8 mouse cellular contexts compared by ENCODE assay signal in genomic region chr6:122810615-122811279, GRCm38 (mm10). TPM values are rescaled to one million over a fixed set of nuclear protein-coding genes. Genes with fewer than 3 reads are reported as not detected.
DNase-seq lines count a peak whose midpoint lies in the region; ATAC-seq and TF ChIP-seq lines count a peak whose summit lies in the region.

No protein-coding gene starts in this region.

- H3K27me3 ChIP-seq in embryonic facial prominence, embryonic 15.5 days = no peaks in the 10 kb centered on the region
- no peaks in the 10 kb centered on the region for H3K27me3 ChIP-seq in kidney, embryonic 14.5 days (ENCODE audit: control insufficient read depth, insufficient read depth, low read length)
- H3K27me3 ChIP-seq in limb, embryonic 15.5 days = no peaks in the 10 kb centered on the region

- H3K4me1 ChIP-seq in bone marrow, adult 2 months (ENCODE audit: control insufficient read depth, insufficient read depth, low read length) = peaks cover 2% of the 10 kb centered on the region; the same call in 1 of the 2 replicates
- peaks cover 5% of the 10 kb centered on the region; the same call in 1 of the 2 replicates for H3K4me1 ChIP-seq in embryonic facial prominence, embryonic 15.5 days
- H3K4me1 ChIP-seq in kidney, embryonic 14.5 days (ENCODE audit: control insufficient read depth, insufficient read depth, low read length) = peaks cover 5% of the 10 kb centered on the region; the same call in 1 of the 2 replicates
- peaks cover 11% of the 10 kb centered on the region for H3K4me1 ChIP-seq in limb, embryonic 15.5 days

- peak overlapping the region; percentile 85 for H3K4me3 ChIP-seq in bone marrow, adult 2 months (replicated peaks; ENCODE audit: control insufficient read depth, low read depth, low read length)
- H3K4me3 ChIP-seq in embryonic facial prominence, embryonic 15.5 days (replicated peaks) = peak overlapping the region; percentile 77
- H3K4me3 ChIP-seq in kidney, embryonic 14.5 days (ENCODE audit: low read length) = peak overlapping the region; percentile 54
- H3K4me3 ChIP-seq in limb, embryonic 15.5 days = peak overlapping the region; percentile 66

- H3K9ac ChIP-seq in embryonic facial prominence, embryonic 15.5 days = peak overlapping the region; percentile 65
- peak overlapping the region; percentile 82 for H3K9ac ChIP-seq in kidney, embryonic 14.5 days (ENCODE audit: low read depth, low read length)
- H3K9ac ChIP-seq in limb, embryonic 15.5 days = peak overlapping the region; percentile 70

- H3K4me2 ChIP-seq in embryonic facial prominence, embryonic 15.5 days (replicated peaks) = peak overlapping the region; percentile 68
- peak overlapping the region; percentile 48 for H3K4me2 ChIP-seq in kidney, embryonic 14.5 days (replicated peaks; ENCODE audit: low read depth, low read length)
- peak overlapping the region; percentile 66 for H3K4me2 ChIP-seq in limb, embryonic 15.5 days

- no peak; the same call in 1 of the 2 replicates for TF ChIP-seq POLR2A in bone marrow, adult 2 months (IDR thresholded peaks at IDR 0.05; ENCODE audit: borderline replicate concordance, control insufficient read depth, low read depth, low read length)

- peak overlapping the region; percentile 100 for H3K27ac ChIP-seq in bone marrow, adult 2 months (ENCODE audit: control insufficient read depth, insufficient read depth, low read depth, low read length, poor library complexity)
- H3K27ac ChIP-seq in embryonic facial prominence, embryonic 15.5 days (replicated peaks) = peak overlapping the region; percentile 100
- H3K27ac ChIP-seq in kidney, embryonic 14.5 days (ENCODE audit: low read depth, low read length) = peak overlapping the region; percentile 99
- peak overlapping the region; percentile 100 for H3K27ac ChIP-seq in limb, embryonic 15.5 days

- TF ChIP-seq CTCF in bone marrow, adult 2 months (IDR thresholded peaks at IDR 0.05; ENCODE audit: control insufficient read depth, insufficient read depth, low read length) = no peak

- WGBS in bone marrow, adult 2 months = under 1% methylated on average over 30 of the region's 30 CpGs
- WGBS in embryonic facial prominence, embryonic 15.5 days = under 1% methylated on average over 30 of the region's 30 CpGs
- WGBS in kidney, embryonic 14.5 days = under 1% methylated on average over 30 of the region's 30 CpGs
- WGBS in limb, embryonic 15.5 days = under 1% methylated on average over 30 of the region's 30 CpGs

- DNase-seq in 416B (ENCODE audit: low read depth) = peak; percentile 100
- DNase-seq in heart, adult 9 months (ENCODE audit: low spot score in 2 of 2) = peak; percentile 99 to 100
- DNase-seq in monocyte, adult 2 months (ENCODE audit: low read depth in 1 of 2, low spot score in 2 of 2) = peak; percentile 91 to 95
- DNase-seq in spleen, postnatal 36 days (ENCODE audit: low spot score in 2 of 2) = peak; percentile 98

- peak; percentile 99 for ATAC-seq in embryonic facial prominence, embryonic 15.5 days (ENCODE audit: insufficient number of reproducible peaks, low FRiP score, low TSS enrichment, low read depth)
- peak; percentile 99 for ATAC-seq in kidney, embryonic 14.5 days (ENCODE audit: low FRiP score, low TSS enrichment)
- peak; percentile 100 for ATAC-seq in limb, embryonic 15.5 days (ENCODE audit: insufficient number of reproducible peaks, low FRiP score, low TSS enrichment, low read depth)

- no peaks in the 10 kb centered on the region for H3K9me3 ChIP-seq in embryonic facial prominence, embryonic 15.5 days (replicated peaks)
- no peaks in the 10 kb centered on the region for H3K9me3 ChIP-seq in kidney, embryonic 14.5 days (ENCODE audit: control insufficient read depth, low read length)
- H3K9me3 ChIP-seq in limb, embryonic 15.5 days = no peaks in the 10 kb centered on the region

- no peaks in the 10 kb centered on the region for H3K36me3 ChIP-seq in embryonic facial prominence, embryonic 15.5 days
- H3K36me3 ChIP-seq in kidney, embryonic 14.5 days (ENCODE audit: control insufficient read depth, insufficient read depth, low read length) = no peaks in the 10 kb centered on the region
- no peaks in the 10 kb centered on the region for H3K36me3 ChIP-seq in limb, embryonic 15.5 days

RNA-seq across cellular contexts. Expression of gene Foxj2, which starts 9.0 kb away (rescaled TPM):
- 9.6 and 18.0 TPM in 2 replicates for polyA plus RNA-seq in bone marrow, adult 2 months (2011; ENCODE audit: insufficient read depth, insufficient read length, low replicate concordance, missing spikeins)
- 7.4 and 8.3 TPM in 2 replicates for polyA plus RNA-seq in embryonic facial prominence, embryonic 15.5 days (2015; fragmentation: Nextera tagmentation; extraction: Ambion mirVana)
- 4.1 and 7.8 TPM in 2 replicates for polyA plus RNA-seq in kidney, embryonic 14.5 days (2014; fragmentation: Nextera tagmentation; extraction: Ambion mirVana)
- polyA plus RNA-seq in limb, embryonic 15.5 days (2015; fragmentation: Nextera tagmentation; extraction: Ambion mirVana) = 6.7 and 7.1 TPM in 2 replicates

RNA-seq across cellular contexts. Expression of gene Slc2a3, which starts 9.3 kb away (rescaled TPM):
- polyA plus RNA-seq in bone marrow, adult 2 months (2011; ENCODE audit: insufficient read depth, insufficient read length, low replicate concordance, missing spikeins) = 45.2 and 88.2 TPM in 2 replicates
- polyA plus RNA-seq in embryonic facial prominence, embryonic 15.5 days (2015; fragmentation: Nextera tagmentation; extraction: Ambion mirVana) = 30.2 and 40.2 TPM in 2 replicates
- 2.9 and 5.8 TPM in 2 replicates for polyA plus RNA-seq in kidney, embryonic 14.5 days (2014; fragmentation: Nextera tagmentation; extraction: Ambion mirVana)
- polyA plus RNA-seq in limb, embryonic 15.5 days (2015; fragmentation: Nextera tagmentation; extraction: Ambion mirVana) = 91.6 and 100 TPM in 2 replicates

RNA-seq across cellular contexts. Expression of gene C3ar1, which starts 45.2 kb away (rescaled TPM):
- 0.31 and 0.35 TPM in 2 replicates for polyA plus RNA-seq in bone marrow, adult 2 months (2011; ENCODE audit: insufficient read depth, insufficient read length, low replicate concordance, missing spikeins)
- polyA plus RNA-seq in embryonic facial prominence, embryonic 15.5 days (2015; fragmentation: Nextera tagmentation; extraction: Ambion mirVana) = 4.0 and 4.1 TPM in 2 replicates
- polyA plus RNA-seq in kidney, embryonic 14.5 days (2014; fragmentation: Nextera tagmentation; extraction: Ambion mirVana) = 1.0 and 1.7 TPM in 2 replicates
- polyA plus RNA-seq in limb, embryonic 15.5 days (2015; fragmentation: Nextera tagmentation; extraction: Ambion mirVana) = 3.9 and 4.6 TPM in 2 replicates

Comparison
In these comparisons a context has a peak if more than half of its experiments do, and no peak if none do; other contexts are left out.
1. Peak in every context shown above with its lines: DNase-seq, ATAC-seq, H3K4me3 ChIP-seq and H3K27ac ChIP-seq.